Mouse (Mus musculus): ENCODE data around the gene Foxd2. TPM values are rescaled to one million over a fixed set of nuclear protein-coding genes. Genes with fewer than 3 reads are reported as not detected.
A peak's percentile ranks its signal among the peaks of the same experiment; 100 is the strongest.

Gene Foxd2
- total RNA-seq, 2 experiments from 2014 or later: 0.30 to 0.39 TPM

DNA sequence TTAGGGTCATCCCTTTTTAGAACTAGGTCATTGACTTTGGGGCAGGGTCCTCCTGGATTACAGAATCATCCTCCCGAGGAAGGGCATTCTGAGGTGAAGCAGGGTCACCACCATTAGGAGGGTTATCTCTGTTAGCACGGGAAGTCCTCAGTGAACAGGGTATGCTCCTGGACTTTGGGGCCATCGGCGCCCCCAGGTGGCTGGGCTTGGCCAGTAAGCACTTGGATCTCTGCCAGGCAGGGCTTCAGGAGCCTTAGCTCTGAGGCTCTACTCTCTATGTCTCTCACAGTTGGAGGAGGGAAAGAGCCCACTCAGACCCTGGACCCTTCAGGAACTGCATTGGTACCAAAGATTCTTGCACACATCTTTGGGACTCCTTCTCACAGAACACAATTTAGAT is 10.8 kb downstream of the Foxd2 start:
- peak in 1 of 2 experiments; percentile 66 for DNase-seq (ENCODE audit: extremely low spot score in 1 of 2, low spot score in 2 of 2)

DNA sequence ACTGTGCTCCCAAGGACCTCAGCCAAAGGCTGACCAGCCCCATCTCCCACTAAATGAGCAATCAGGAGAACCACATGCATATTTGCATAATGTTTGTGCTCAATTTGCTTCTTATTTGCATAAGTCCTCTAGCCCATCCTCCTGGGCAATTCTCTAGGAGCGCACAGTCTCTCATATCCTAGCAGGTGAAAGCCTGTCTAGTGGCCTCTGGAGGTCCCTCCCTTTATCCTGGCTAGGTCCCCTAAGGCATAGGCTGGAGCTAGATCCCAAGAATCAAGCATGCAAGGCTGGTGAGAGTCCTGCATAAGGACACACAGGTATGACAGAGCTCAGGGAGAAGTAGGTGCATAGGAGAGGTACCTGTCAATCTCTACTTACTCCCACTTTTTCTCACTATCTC is 26.4 kb downstream of the Foxd2 start:
- DNase-seq (ENCODE audit: extremely low spot score in 1 of 2, low spot score in 2 of 2): no peak
- intact Hi-C loops (cut with DNase I): no loop called here

More for the DNA sequence above, 10.8 kb downstream of the Foxd2 start:
- intact Hi-C loops (cut with DNase I): no loop called here

- intact Hi-C loops (cut with DNase I): no loop called here
- no peak for DNase-seq (ENCODE audit: extremely low spot score in 1 of 2, low spot score in 2 of 2)
These were observed 32.2 kb downstream of the Foxd2 start for GRCm38 (mm10) chr4:114876441-114876972.

GRCm38 (mm10) chr4:114869765-114870490 is 38.7 kb downstream of the Foxd2 start:
- intact Hi-C loops (cut with DNase I): no loop called here
- peak in 1 of 2 experiments; percentile 36 for DNase-seq (ENCODE audit: extremely low spot score in 1 of 2, low spot score in 2 of 2)

GRCm38 (mm10) chr4:114863166-114863565 is 45.5 kb downstream of the Foxd2 start:
- intact Hi-C loops (cut with DNase I): no loop called here
- DNase-seq (ENCODE audit: extremely low spot score in 1 of 2, low spot score in 2 of 2): no peak

GRCm38 (mm10) chr4:114858426-114858825 is 50.2 kb downstream of the Foxd2 start:
- intact Hi-C loops (cut with DNase I): no loop called here
- no peak for DNase-seq (ENCODE audit: extremely low spot score in 1 of 2, low spot score in 2 of 2)

Other genes with a start within 250 kb of the Foxd2 start
- not detected for gene Gm12830, start 87.2 kb downstream of the Foxd2 start, total RNA-seq (2021)
- not detected for gene Foxe3, start 17.1 kb upstream of the Foxd2 start, total RNA-seq (2021)
- 100 to 1,000 TPM; 132 to 133 TPM for gene Cmpk1, start 78.4 kb upstream of the Foxd2 start, total RNA-seq (2021)
- gene Stil, start 91.3 kb upstream of the Foxd2 start, total RNA-seq (2021): 1 to 10 TPM; 1.1 TPM
- gene Tal1, start 147.6 kb upstream of the Foxd2 start, total RNA-seq (2021): 1 to 10 TPM; 2.0 to 2.6 TPM
- under 1 TPM; 0.58 to 0.59 TPM for gene Pdzk1ip1, start 179.8 kb upstream of the Foxd2 start, total RNA-seq (2021)
- gene Cyp4x1, start 225.4 kb upstream of the Foxd2 start, total RNA-seq (2021): 10 to 100 TPM; 18.9 to 20.1 TPM

Data from left cerebral cortex, postnatal 10 days (tissue).